Mouse (Mus musculus) kidney, adult 8-10 months (tissue): ENCODE measurements at regions not wholly inside any gene's neighbourhood (a gene's known extent, or its start where the extent isn't known, plus 50 kb on each side); places are given as distances from the start of the nearest gene placed in this dataset.
"Not testable (repeated sequence)": the region's sequence is repeated elsewhere in the genome, so short reads cannot be mapped to it uniquely, and the experiment has no call there.

Source experiments
- DNase-seq, 2 experiments: peaks; one replicate each; pipeline ENCODE4 v3.0.0; 2022

DNA sequence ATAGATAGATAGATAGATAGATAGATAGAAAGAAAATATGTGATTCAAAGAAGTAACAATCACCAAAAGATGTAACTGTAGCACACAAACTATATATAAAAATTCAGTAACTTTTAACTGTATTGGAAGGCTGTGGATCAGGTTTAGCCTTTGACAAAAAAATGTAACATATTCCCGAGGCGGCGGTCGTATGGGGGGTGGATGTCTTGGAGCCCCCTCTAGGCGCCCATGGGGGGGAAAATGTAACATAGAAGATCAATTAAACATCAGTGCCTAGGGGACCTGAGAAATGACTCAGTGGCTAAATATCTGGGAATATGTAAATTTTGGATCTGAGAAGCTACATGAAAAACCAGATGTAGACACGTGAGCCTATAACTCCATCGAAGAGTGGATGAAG lies 847.2 kb downstream of the Car8 start:
- DNase-seq: no peak

DNA sequence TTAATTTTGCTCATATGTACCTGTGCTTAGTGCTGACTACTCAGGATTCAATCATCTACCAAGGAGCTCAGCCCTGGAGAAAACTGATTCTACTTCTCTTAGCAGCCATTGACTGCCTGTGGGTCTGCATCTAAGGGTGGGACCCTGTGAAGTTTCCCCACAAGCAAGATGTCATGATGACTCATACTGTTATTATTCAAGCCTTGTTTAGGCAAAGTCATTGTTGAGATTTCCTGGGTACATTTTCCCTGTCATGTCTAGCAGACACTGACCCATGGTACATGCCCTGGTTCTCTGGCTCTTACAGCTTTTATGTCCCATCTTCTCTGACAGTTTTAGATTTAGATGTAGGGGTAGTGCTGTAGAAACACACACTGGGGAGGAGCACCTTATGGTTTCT lies 853.8 kb downstream of the Car8 start:
- DNase-seq: no peak

DNA sequence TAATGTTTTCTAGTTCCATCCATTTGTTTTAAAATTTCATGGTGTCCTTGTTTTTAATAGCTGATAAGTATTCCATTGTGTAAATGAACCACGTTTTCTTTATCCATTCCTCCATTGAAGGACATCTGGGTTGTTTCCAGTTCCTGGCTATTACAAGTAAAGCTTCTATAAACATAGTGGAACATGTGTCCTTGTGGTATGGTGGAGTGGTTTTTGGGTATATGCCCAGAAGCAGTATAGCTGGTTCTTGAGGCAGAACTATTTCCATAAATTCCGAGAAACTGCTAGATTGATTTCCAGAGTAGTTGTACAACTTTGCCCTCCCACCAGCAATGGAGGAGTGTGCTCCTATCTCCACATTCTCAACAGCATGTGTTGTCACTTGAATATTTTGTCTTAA lies 858.8 kb downstream of the Car8 start:
- DNase-seq: no peak

DNA sequence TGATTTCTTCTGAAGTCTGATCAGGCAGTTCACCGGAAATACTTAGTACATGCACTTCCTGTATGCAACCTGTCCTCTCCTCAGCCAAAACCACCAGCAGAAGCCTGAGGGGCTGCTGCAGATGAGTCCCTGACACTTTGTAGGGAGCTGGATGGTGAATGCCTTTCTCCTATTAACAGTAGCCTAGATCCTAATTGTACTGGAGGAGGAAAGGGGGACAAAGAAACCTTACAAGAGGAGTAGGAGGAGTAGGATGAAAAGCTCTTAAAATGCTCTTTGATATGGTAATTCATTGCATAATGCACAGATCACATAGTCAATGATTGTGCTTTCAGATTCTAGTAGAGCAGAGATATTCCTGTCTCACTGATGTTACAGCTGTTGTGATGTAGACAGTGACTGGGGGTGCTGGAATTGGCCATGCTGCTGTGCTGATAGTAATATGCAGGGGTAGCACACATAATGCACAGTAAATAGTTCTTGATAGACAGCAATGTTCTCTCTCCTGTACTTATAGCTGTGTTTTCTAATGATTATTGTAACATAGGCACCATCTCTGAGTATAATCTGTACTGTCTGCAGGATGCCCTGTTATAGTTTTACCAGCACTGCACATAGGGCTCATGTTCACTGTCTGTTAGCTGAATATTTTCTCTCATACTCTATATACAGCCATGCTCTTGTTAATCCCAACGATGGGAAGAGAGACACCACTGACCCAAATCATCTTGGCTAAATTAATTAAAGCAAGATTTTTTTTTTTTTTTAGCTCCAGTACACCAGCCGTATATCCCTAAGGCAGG lies 874.4 kb downstream of the Car8 start:
- no peak for DNase-seq

DNA sequence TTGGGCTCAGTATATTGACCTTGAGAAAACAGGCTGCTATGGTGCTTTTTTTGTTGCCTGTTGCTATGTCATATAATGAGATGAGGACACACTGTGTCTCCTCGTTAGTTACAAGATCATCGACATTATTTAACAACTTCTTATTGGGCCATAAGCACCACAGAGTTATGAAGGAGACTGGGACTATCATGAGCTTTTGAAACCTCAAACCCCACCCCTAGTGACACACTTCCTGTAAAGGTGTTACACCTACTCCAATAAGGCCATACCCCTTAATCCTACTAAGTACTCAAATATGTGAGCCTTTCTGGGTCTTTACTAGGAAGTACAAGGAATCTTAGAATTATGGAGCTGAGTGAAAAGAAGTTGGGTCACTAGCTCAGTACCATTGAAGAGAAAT lies 875.3 kb downstream of the Car8 start:
- no peak for DNase-seq

DNA sequence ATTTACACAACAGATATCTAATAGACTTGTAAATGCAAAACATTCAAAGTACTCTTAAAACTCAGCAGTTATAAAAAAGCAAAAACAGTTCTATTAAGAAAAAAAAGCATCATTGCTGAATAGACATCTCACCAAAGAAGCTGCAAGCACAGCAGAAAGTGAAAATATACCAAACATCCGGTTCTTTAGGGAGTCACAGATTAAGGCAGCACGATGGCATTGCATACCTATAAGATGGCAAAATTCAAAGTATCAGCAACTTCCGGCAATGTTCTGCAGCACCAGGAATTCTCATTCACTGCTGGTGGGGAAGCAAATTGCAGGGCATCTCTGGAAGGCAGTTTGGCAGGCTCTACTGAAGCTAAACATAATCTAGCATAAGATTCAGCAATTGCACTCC lies 882.6 kb downstream of the Car8 start:
- no peak for DNase-seq

DNA sequence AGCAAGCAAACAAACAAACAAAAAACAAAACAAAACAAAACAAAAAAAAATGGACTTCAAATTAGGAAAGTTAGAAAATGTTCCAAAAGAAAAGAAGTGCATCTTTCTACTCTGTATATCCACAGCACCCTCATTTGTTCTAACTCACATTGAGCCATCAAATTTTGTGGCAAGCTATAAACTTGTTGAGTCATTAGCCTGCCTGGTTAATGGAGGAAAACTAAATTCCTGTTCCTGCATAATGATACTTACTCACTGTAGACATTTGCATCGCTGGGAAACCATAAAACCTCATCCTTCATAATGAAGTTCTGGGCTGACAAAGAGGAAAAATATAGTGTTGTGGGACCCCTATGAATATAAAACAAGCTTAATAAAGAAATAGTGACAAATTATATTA lies 891.5 kb downstream of the Car8 start:
- no peak for DNase-seq

DNA sequence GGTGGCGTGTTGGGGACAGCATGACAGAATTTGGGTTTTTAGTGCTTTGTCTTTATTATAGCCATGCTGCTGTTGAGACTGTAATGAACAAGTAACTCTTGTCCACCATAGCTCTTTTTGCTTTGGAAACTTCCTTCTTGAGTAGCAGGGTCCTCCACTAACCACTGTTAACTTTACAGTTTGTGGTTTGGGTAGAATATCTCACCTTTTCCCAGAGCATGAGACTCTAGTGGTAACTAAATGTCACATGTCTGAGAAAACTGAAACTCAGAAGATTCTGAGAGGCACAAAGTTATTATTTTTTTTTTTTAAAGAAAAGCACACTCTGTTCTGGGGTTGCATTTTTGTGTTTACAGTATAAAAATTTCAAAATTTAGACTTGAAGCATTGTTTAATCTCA lies 897.7 kb downstream of the Car8 start:
- DNase-seq: no peak

DNA sequence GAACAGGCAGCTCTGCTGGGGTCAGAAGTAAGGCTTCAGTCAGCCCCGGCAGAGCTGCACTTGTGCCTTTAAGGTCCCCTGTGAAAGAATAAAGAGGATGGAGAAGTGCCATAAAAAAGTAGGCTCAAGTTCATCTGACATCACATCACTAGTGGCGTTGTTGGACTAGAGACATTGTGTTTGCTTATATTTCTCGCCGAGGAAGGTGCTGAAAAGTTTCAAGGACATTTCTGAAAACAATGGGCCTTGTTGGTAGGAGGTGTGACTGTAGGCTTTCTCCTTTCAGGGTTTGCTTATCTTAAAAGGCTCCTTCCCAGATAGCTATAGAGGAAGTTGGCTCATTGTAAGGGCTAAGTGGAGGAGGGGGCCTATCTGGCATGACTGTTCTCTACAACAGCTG lies 924.6 kb downstream of the Car8 start:
- DNase-seq: no peak

DNA sequence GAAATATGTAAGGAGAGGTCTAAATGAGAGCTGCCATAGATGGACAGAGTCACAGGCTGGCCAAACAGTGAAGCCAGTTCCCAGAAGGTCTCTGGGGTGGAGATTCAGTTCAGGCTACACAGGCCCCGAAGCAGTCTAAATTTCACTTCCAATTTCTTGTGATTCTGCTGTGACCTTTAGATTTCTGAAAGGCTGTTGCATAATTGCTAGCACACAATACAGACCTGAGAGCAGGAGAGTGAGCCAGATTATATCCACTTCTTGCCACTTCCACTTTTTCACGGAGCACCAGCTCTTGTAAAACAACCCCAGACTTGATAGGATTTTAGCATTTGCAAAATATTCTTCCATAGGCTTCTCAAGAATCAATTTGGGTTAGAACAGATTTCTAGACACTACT lies 925.6 kb downstream of the Car8 start:
- DNase-seq: no peak

DNA sequence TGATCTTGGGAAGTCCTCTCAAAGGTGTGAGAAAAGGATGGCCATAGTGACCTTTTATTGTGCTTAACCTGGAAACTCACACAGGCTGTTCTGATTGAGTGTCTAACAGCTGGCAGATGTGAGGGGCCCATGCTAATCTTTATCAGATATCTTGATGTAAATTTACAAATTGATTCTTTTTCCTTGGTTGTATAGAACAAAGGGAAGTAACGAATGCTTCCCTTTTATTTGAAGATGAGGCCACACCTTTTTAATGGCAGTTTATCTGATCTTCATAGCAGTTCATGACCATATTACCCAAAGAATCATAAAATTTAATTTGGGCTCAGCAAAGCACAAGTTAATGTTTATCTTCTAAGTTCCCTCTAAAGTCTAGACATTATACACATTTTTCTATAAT lies 926.7 kb downstream of the Car8 start:
- no peak for DNase-seq

DNA sequence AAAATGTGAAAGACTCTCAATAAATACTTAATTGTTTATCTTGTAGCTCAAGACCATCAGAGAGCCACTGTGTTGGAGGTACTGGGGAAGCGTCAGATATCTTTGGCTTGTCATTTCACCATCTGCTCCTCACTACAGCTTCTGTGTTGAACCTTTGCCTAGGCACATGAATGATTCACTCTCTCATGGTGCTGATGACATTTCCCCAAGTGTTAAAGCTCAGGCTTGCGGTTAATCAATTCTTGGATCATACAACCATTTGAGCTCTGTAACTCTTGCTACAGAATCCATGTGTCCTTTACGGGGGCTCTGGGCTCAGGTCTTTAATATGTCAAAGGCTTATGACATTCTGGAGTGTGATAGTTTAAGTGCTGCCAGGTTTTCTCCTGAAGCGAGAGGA lies 969.8 kb downstream of the Car8 start:
- no peak for DNase-seq

DNA sequence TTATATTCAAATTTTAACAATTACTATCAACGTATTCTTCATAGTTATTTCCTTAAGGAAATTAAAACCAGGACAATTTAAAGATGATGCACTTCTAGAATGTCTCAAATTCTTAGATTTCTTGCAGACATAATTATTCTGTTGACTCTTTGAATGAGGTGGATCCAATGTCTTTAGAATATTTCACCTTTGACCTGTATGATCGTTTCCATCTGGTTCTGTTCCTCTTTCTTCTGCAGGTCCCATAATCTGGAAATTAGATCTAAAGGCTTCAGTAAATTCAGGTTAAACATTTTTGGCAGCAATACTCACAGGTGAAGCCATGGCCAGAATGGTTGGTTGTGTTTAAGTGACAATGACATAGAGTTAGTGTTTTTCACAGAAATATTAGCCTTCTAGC lies 982.4 kb downstream of the Car8 start:
- no peak for DNase-seq

DNA sequence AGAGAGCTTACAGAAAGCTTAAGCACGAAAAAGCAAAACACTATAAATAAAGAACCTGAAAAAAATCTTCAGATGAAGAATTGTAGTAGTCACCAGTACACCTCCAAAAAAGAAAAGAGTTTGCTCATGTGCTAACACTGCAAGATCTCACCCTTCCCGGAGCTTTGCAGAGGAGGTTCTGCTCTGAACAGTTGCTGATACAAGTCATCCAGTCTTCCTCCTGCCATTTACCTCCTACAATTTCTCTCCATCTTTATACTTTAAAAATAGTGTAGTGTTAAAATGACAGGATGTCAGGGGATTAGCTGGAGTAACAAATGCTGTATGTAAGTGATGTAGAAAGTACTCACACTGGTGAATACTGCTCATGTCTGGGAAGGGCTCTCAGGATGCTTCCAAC lies 985.2 kb downstream of the Car8 start:
- no peak for DNase-seq

DNA sequence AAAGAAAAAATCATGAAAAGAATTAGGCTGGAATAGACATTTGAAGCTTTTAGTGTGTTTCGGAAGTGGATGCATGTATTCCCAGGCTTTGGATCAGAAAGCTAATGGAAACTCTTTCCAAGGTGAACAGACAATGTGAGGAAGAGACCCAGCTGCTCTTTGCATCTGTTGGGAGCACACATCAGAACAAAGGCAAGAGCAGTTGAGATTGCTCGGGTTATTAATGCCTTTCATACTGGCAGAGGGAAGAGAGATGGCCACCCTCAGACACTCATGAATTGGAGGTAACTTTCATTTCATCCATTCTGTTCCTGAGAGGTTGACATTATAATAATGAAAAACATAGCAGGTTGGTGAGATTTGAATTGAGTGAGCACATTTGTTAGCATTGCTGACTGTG lies 987.2 kb downstream of the Car8 start:
- DNase-seq: no peak

DNA sequence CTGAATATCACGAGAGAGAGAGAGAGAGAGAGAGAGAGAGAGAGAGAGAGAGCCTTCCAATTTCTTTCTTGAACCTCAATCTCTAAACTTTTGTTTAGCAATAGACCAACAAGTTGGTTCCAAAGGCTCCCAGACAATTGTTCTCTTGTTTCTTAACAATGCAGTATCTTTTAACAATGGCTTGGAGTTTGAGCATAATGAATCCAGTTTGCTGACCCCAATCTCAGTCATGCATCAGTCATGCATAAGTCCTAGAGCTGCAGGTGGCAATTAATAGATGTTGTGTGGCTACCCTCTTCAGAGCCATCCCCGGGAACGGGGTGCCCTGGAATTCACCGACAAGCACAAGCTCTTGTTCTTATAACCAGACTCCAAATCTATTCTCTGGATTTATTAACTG lies 991.0 kb downstream of the Car8 start:
- DNase-seq: no peak

DNA sequence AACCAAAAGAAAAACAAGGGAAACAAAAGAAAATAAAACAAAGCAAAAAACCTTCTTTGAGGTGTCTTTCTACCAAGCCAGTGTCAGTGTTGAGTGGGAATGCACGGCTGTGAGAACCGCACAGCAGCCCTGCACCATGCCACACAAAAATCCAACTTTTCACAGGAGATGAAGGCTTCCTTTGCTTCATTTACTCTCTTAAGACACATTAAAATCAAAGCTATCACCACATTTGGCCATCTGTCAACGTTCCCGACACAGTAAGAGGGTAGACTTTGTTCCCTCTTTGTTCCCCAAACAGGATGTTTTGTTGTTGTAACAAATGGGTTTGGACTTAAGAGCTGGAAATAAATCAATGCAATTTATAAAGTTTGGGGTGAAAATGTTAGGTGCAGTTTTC lies 991.6 kb downstream of the Car8 start:
- DNase-seq: no peak

DNA sequence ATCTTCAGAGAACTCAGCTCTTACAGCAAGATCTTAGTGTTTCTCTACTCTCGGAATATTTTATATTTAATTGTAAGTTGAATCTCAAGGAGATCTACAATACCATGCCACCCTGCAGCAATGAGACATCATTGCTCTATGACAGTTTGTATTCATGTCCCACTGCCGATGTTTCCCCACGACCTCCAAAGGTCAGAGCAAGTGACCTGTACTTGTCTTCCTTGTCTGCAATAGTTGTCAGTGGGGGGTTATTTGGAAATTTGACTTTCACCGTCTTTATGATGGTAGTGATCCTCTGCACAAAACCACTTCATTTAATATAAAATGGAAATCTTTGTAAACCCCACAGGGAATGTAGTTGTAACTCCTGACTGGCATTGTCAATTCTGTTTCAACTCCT lies 992.0 kb downstream of the Car8 start:
- no peak for DNase-seq

DNA sequence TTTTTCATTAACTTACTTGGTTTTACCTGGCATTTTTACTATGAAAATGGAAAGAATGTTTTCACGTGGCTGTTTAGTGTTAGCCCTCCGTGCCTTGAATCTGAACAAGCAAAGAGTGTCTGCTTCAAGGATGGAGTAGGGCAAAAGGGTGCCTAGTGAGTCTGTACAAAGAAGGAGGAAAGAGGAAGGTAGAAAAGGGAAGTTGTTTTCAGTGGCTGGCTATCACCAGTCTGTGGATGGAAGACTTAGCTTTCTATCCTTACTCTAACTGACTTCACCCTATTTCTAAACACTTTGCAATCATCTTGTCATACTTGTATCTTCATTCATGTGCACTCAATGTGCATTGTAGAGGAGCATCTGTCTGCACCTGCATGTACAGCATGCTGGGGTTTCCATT lies 993.2 kb downstream of the Car8 start:
- no peak for DNase-seq

DNA sequence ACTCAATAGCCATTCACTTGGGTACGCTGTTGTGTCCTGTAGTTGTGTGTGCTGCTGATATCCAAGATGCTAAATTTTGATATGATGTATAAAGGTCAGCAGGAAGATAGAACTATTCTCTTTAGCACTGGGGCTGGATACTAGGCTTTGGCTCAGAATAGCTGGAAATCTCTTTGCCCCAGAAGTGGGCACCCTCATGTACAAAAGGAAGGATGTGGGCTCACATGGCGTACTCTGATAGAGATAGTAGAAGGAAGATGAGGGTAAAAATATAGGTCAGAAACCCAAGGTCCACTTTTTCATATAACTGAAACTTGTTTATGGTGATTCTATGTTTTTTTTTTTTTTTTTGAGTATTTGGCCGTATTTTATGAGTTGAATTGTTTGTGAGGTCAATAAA lies 1001.0 kb downstream of the Car8 start:
- no peak for DNase-seq

DNA sequence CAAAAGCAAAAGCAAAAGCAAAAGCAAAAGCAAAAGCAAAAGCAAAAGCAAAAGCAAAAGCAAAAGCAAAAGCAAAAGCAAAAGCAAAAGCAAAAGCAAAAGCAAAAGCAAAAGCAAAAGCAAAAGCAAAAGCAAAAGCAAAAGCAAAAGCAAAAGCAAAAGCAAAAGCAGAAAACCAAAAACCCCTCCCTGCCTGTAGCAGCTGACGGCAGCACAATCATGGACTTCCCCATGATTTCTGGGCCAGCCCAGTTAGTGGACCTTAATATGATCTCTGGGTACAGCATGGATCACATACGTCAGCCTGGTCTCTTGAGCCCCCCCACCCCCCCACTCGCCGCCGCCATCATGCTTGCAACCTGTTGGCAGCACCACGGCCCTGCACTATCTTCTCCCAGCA lies 1004.3 kb downstream of the Car8 start:
- not testable (repeated sequence) for DNase-seq

DNA sequence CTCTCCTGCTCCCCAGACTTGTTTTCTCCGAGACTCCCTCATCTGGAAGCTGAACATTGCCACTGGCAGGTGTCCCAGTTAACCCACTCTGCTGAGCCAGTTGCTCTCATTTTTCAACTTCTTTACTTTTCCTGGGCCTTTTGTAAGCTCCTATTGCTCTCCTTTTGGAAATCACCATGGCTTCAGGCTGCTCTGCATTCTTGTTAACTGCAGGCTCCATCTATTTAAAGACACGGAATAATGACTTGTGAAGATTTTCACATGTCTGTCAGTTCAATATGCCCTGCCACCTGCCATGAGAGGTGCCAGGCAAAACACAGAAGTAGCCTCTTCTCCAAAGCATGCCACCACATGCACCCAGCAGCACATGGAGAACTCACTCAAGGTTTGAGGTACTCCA lies 1009.9 kb downstream of the Car8 start:
- no peak for DNase-seq

DNA sequence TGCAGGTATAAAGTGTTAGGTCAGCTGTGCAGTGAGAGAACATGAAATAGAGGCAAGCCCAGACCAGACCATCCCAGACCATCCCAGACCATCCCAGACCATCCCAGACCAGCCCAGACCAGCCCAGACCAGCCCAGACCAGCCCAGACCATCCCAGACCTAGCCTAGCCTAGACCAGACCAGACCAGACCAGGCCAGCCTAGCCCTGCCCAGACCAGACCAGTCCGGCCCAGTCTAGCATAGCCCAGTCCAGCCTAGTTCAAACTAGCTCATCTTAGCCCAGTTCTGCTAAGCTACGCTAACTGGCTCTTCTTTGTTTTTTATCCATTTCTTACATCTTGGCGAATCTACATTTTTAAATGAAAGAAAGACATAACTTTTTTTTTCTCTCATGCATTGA lies 1015.9 kb downstream of the Car8 start:
- no peak for DNase-seq

DNA sequence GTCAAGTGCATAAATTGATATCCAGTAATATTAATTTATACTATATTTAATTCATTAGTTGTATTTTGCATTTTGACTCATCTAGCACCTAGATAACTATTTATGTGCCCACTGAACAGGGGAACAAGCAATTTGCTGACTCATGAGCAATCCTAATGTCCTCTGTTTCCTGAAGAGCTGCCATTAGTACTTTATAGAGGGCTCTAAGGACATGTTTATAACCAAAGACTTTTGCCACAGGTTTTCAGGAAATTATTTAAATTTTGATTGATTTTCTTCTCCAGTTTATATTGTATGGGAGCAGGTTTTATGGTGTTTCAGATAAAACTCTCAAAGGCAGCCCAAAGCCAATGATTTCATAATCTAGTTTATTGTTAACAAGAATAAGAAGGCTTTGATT lies 1018.4 kb downstream of the Car8 start:
- DNase-seq: no peak
